Comparison of ENCODE assay signal across 16 mouse cellular contexts in the genomic region with DNA sequence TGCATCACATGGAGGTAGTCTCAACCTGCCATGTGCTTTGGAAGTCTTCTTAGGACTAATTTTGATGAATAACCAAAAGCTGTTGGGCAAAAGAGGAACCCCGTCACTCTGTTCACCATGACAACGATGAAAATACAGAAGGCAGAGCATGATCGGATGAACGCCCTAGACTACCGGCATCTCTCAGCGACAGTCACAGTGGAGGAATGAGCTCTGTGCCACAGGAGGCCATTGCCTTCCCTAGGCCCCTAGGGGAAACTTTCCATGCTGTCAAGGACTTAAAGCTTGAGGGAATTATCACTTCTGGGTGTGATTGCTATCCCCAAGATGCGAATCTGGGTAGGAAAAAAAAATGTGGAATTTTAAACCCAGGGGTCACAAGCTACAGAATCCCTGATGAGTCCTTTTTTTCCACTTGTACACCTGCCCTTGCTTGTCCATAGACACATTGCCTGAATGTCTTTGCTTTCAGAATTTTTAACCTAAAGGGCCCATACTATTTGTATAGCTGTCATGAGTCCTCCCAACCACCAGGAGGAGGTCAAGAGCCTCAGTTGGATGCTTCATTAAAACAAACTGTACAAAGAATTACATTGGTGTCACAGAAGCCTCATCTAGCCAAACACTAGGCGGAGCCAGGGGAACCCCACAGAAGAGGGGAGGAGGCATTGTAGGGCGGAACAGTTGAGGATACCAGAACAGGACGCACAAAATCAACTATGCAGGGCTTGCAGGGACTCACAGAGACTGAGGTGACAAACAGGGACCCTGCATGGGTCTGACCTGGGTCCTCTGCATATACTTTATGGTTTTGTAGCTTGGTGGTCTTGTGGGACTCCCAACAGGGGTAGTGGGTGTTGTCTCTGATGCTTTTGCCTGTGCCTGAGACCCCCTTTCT. TPM values are rescaled to one million over a fixed set of nuclear protein-coding genes. Genes with fewer than 3 reads are reported as not detected.
A peak's percentile ranks its signal among the peaks of the same experiment; 100 is the strongest.
DNase-seq lines count a peak whose midpoint lies in the region; ATAC-seq and TF ChIP-seq lines count a peak whose summit lies in the region.
"Had no signal": no experiment of that assay in that cellular context is flagged by ENCODE, and none has a peak within 500 bp of the region (broad histone marks: within the 10 kb centered on the region; RNA-seq: fewer than 3 reads in every experiment).

No protein-coding gene starts in this region.

- peak; percentile 65 for TF ChIP-seq CTCF in layer of hippocampus, adult 2 months (conservative IDR thresholded peaks at IDR 0.05)
- TF ChIP-seq CTCF in testis, adult 2 months (IDR thresholded peaks at IDR 0.05; ENCODE audit: control insufficient read depth, insufficient read depth, insufficient replicate concordance, low read depth, low read length), result 0 out of 2 replicates have a peak, but pooled peaks have one; percentile 5

- H3K27ac ChIP-seq in layer of hippocampus, adult 2 months, result peak overlapping the region; percentile 1; the same call in 1 of the 2 replicates
- H3K27ac ChIP-seq in testis, adult 2 months (ENCODE audit: control insufficient read depth, insufficient read depth, low read depth, low read length), result no peak overlapping the region
- H3K27ac ChIP-seq: hindbrain, embryonic 14.5 days; kidney, embryonic 15.5 days; limb, embryonic 15.5 days; stomach, embryonic 15.5 days had no signal

- DNase-seq in layer of hippocampus, adult 2 months (ENCODE audit: low spot score in 2 of 2), result no peak
- no peak for DNase-seq in layer of hippocampus, postnatal 25 days (ENCODE audit: extremely low spot score in 1 of 2, low spot score in 1 of 2)
- DNase-seq in testis, postnatal 14 days (ENCODE audit: low spot score), result no peak
- DNase-seq in adrenal gland, adult 18-20 months (ENCODE audit: low spot score in 2 of 2), result no peak
- DNase-seq in urinary bladder, postnatal 25 days (ENCODE audit: low spot score), result no peak
- DNase-seq: cerebellum, adult 8-10 months; embryo, embryonic 11 days; right cerebral cortex, postnatal 4 days had no signal

- no peaks in the 10 kb centered on the region for H3K4me1 ChIP-seq in testis, adult 2 months (ENCODE audit: control insufficient read depth, insufficient read depth, low read length)
- H3K4me1 ChIP-seq: kidney, embryonic 15.5 days; stomach, embryonic 15.5 days had no signal

- no peak overlapping the region for H3K4me3 ChIP-seq in layer of hippocampus, adult 2 months
- no peak overlapping the region for H3K4me3 ChIP-seq in testis, adult 2 months (ENCODE audit: control insufficient read depth, low read depth, low read length)
- H3K4me3 ChIP-seq: erythroblast, embryonic 14.5 days; kidney, embryonic 15.5 days; limb, embryonic 15.5 days; stomach, embryonic 15.5 days had no signal

- TF ChIP-seq POLR2A in testis, adult 2 months (IDR thresholded peaks at IDR 0.05; ENCODE audit: control insufficient read depth, low read depth, low read length), result no peak

- no peaks in the 10 kb centered on the region for H3K27me3 ChIP-seq in testis, adult 2 months (ENCODE audit: control insufficient read depth, insufficient read depth, low read length)
- H3K27me3 ChIP-seq: kidney, embryonic 15.5 days; limb, embryonic 15.5 days; stomach, embryonic 15.5 days had no signal

- H3K36me3 ChIP-seq in testis, adult 2 months (ENCODE audit: control insufficient read depth, insufficient read depth, low read length), result no peaks in the 10 kb centered on the region
- H3K36me3 ChIP-seq: kidney, embryonic 15.5 days; limb, embryonic 15.5 days; stomach, embryonic 15.5 days had no signal

- peak; percentile 78 for ATAC-seq in common myeloid progenitor, adult 5-6 weeks (replicated peaks; ENCODE audit: low read depth, poor library complexity, severe bottlenecking)

RNA-seq across cellular contexts. Expression of gene Ano2, which starts 53.2 kb away (rescaled TPM):
- 1 to 10 TPM; 5.6 to 8.3 TPM for total RNA-seq in layer of hippocampus, adult 2 months (2021)
- 1 to 10 TPM; 5.1 to 5.5 TPM for total RNA-seq in layer of hippocampus, postnatal 25 days (2021)
- polyA plus RNA-seq in testis, adult 2 months (2012; rRNA removed), result 5.0 and 5.3 TPM in 2 replicates
- total RNA-seq in common myeloid progenitor, adult 5-6 weeks (2017), result not detected in 2 replicates
- total RNA-seq in adrenal gland, adult 18-20 months (2021), result under 1 TPM in 1 of 2 experiments, not detected in 1; 0.10 TPM
- total RNA-seq: megakaryocyte, adult 5-6 weeks had no signal
